Mouse (Mus musculus): ENCODE results near the gene Mslnl.
"Not testable (repeated sequence)": the region's sequence is repeated elsewhere in the genome, so short reads cannot be mapped to it uniquely, and the experiment has no call there.

Mslnl gene

DNA sequence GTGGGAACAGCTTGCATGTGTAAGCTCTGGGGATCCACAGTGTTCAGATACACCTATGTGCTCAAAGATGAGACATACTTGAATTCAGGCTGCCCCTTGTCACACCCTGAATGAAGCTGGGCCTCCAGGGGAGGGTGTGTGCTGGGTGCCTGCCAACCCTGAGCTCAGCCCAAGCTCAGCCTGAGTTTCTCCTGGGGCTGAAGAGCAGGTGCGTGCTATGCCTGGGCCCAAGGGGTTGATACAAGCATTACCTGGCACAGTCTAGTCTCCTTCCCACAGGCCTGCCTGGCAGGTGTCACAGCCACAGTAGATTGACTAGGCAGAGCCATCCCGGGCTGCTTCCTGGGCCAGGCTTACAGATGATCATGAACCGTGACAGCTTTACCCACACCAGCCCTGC is at the start of gene Mslnl:
Mslnl (plus strand) TSS at position 298 of the 400 bp plus-strand sequence.
- no peak for DNase-seq (ENCODE audit: low spot score in 2 of 2)

DNA sequence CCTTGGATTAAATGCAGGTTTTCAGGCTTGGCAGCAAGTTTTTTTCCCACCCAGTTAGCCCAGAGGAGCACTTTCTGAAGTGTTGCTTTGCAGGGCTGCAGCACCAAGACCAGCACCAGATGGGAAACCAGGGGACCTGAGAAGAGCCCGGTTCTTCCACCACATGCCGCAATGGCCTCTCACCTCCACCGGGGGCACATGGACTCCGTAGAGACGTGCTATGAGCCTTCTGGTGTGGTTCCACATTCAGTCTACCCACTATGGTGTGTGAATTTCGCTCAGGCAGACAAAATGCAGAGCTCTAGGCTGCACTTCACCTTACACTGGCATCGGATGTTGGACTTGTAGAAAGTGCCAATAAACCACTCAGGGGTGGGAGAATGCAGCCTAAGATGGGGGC is 49.5 kb upstream of the Mslnl start:
- DNase-seq (ENCODE audit: low spot score in 2 of 2): no peak

DNA sequence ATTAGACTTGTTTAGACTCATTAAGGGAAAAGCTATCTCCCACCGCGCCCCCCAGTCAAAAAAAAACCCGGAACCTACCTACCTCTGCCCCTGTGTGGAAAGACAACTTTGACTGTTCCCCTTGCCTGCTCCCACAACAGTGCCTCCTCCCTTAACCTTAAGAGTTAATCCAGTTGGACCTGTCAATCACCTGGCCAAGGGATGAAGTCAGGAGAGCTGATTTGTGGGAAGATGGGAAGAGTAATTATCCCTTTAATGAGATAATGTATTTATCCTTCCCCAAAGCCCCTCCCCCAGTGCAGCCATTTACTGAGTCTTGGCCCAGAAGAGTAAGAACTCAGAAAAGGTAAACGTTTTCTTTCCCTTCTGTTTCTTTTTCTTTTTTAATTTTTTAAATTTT is 46.9 kb upstream of the Mslnl start:
- DNase-seq (ENCODE audit: low spot score in 2 of 2): no peak

DNA sequence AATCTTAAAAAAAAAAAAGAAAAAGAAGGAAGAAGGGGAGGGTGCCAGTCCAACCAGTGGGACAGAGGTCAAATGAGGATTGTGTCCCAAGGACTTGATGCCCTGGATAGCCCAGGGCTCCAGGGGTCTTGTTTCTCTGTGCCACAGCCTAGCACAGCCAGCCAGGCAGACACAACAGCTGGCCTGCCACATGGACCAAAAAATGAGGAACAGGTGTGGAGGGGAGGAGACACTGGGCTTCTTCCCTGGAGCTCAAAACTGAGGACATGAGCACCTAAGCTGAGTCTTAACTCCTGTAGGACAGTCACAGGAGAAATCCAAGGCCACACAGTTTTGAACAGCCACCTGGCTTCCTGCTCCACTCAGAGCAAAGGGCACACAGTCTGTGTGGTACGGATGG is 39.6 kb upstream of the Mslnl start:
- no peak for DNase-seq (ENCODE audit: low spot score in 2 of 2)

DNA sequence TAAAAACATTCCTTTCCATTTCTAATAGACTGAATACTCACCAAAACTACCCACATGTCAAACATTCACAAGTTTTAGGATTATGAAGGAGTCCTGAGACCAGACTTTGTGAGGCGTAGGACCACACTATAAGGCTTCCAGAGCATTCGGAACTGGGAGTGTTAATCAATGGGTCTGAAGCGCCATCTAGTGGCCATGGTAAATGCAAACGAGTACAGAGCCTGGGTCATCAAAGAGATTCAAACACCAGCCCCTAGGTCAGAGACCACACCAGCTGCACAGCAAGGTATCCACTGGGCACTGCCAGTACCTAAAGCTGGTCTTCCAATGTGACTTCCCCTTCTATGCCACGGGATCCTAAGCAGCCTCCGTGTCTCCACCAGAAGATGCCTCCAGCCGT is 37.4 kb upstream of the Mslnl start:
- DNase-seq (ENCODE audit: low spot score in 2 of 2): peak; percentile 68 to 77

DNA sequence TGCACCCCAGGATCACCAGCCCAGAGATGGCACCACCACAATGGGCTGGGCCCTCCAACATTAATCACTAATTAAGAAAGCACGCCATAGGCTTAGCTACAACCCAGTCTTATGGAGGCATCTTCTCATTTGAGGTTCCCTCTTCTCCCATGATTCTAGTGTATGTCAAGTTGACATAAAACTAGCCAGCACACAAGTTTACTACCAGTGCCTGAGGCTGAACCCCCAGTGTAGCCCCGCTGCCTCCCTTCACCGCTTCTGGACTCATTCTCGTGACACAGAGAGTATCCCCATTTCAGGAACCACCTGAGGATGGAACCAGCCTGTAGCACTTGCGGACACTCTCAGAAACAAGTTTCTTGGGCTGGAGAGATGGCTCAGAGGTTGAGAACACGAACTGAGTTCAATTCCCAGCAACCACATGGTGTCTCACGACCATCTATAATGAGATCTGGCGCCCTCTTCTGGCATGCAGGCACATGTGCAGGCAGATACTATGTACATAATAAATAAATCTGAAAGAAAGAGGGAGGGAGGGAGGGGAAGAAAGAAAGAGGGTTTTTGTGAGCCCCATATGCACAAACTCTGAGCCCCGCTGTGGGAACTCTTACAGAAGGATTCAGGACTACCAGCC is 34.9 kb upstream of the Mslnl start:
- no peak for DNase-seq (ENCODE audit: low spot score in 2 of 2)

DNA sequence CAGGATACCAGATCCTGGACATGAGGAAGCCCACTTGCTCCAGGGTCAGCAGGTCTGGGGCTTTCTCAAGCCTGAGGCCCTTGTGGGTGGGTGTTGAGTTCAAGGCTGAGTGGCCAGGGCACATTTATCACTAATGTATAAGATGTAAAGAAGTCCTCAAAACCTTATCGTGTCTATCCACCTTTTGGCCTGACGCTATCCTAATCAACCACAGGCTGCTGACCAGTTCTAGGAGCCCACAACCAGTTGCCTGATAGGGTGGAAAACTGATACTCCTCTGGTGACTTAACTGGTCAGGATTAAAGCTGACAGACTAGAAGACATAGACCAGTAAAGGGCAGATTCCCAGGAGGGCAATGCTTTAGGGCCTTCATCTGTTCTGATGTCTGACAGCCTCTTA is 25.8 kb upstream of the Mslnl start:
- no peak for DNase-seq (ENCODE audit: low spot score in 2 of 2)

DNA sequence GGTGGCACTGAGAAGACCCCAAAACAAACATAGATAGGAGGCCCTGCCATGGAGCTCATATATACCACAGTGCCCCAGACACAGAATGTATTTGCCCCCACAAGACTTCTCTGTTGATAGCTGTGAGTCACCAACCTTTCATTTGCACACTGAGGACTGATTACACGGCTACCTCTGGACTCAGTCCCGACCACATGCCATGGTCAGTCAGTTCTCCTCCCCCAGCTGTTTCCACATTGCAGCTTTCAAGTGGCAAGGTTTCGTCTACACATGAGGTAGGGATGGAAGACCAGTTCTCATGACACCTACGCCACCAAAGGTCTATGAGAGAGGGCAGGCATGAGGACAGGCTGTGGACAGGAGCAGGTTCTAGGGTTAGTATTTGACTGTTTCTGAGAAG is 24.7 kb upstream of the Mslnl start:
- DNase-seq (ENCODE audit: low spot score in 2 of 2): no peak

DNA sequence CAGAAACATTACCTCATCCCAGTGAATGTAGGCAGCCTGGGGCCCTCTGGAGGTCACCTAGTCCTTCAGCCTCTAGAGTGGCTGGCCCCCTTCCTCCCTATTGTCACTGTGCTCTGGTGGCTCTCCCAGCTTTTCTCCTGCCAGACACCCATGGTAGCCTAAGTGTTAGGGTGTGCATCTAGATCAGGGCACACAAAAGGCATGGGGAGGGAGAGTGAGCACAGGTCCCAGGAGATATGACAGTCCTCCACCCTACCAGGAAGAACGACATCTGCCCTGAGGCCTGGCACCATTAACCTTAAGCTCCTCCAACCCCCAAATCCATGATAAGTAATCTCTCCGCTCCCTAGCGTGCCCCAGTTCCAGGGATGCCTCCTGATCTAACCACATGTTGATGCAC is 20.2 kb upstream of the Mslnl start:
- no peak for DNase-seq (ENCODE audit: low spot score in 2 of 2)

DNA sequence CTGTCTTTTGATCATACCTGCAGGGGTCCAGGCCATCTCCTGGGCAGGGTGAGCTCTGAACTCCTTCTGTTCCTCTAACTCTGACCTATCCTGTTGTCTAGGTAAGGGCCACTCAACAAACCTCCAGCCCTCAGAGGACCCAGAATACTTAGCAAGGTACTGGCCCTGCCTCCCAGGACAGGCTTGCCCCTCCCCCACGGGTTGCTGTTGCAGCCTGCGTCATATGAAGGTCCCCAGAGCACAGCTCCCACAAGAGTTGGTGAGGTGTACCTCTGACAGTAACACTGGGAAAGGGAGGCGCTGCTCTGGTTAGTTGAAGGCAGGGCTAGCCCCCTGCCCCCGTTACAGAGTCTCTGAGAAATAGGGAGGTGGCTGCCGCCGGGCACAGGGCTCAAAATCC is 19.7 kb upstream of the Mslnl start:
- no peak for DNase-seq (ENCODE audit: low spot score in 2 of 2)

DNA sequence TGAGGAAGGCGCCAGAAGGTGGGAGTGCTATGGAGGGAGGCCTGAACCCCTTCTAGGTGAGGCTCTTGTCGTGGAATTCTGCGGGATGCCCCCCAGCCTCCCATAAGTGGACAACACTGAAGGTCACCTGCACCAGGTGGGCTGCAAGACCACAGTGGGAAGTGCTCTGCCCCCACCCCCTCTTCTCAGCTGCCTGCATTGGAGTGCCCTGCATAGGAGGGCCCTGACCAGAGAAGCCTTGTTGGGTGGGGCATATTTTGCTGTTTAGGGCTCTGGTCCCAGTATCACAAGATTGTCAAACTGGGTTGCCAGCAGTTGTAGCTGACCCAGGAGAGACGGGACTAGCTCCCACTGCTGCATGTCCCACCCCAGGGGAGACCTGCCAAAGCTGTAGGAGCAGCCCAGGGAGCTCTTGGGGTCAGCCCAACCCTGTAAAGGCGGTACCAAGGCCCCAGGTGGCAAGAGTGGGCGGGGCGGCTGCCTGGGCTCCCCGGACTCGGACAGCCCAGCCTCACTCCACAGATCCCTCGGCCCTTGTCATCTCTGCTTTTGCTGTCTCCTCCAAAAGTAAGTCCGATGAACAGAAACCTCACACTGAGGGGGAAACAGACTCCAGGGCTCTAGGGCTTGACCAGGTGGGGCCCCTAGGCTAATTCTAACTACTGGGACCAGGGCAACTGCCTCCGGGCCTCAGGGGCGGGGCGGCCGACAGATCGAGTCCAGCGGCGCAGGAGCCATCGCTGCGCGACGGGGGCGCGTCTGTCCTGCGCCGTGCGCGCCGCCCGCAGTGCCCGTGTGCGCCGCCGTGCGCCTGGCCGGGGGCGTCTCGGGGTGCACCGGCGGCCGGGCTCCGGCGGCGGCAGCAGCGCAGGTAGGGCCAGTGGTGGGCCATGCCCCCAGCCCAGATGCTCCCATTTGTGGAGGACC is 18.9 kb upstream of the Mslnl start, which contains the start of gene Gng13:
Gng13 (plus strand) TSS at position 461 of the 927 bp plus-strand sequence.
- no peak for DNase-seq (ENCODE audit: low spot score in 2 of 2)

DNA sequence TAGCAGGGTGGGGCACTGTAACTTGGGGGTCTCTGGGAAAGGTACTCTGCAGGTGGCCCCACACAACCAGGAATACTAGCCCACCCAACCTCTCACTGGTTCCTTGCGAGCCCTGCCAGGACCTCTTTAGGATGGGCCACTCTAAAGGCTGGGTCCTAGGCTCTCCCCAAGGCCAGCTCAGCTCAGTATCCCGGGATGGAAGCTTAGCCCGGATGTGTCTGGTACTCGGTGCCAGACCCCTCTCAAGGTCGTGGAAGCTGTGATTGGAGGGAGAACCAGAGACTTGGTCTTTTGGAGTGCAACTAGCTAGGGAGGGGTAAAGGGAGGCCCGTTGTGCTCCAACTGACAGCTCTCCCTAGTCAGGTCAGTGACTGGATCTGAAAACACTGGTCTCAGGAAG is 18.2 kb upstream of the Mslnl start:
- no peak for DNase-seq (ENCODE audit: low spot score in 2 of 2)

DNA sequence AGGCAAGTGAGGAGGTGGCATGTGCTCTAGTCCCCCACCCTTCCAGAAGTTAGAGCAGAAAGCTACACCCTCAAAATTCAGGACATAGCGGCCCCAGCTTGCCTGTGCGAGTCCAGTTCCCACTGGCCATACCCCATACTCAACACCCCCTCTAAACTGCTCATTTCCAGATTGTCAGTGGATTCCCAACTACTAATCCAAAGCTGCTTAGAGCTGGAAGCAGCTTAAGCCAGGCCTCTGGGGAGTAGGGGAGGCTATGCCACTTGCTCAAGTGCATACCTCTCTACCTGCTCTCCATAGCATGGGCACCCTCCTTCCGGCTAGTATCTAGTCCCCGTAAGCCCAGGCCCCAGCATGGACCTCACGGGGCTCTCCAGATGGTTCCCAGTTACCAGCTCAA is 14.4 kb upstream of the Mslnl start:
- DNase-seq (ENCODE audit: low spot score in 2 of 2): no peak

DNA sequence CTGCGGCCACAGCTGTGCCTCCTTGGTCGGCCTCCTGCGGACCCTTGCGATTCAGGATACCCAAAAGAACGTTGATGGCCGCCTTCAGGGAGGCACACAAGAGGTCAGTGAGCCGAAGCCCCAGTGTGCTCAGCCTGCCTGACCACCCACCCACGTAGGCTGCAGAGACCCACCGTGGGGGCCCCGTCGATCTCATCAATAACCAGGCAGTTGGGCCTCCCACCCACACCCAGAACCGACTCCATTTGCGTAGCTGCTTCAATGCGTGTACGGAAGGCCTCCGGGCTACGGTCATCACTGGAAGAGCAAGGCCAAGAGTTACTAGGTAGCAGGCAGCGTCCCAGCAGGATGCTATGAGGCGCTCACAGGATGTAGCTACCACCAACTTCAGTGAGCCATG is 12.4 kb upstream of the Mslnl start:
- DNase-seq (ENCODE audit: low spot score in 2 of 2): no peak

DNA sequence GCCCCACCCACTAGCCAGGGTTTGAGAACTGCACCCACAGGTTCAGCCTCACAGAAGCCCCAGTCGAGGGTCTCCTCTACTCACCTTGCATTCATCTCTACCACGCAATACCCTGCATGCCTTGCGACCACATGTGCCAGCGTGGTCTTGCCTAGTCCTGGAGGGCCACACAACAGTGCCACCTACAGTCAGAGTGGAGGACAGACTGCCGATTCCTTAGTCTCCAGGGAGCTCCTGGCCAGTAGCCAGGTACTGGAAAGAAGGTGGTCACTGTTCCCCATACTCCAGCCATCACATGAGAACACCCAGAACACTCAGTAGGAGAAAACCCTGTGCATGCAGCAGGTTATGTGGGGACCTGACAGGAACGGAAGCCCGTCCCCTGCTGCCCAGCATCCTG is 11.9 kb upstream of the Mslnl start:
- no peak for DNase-seq (ENCODE audit: low spot score in 2 of 2)

DNA sequence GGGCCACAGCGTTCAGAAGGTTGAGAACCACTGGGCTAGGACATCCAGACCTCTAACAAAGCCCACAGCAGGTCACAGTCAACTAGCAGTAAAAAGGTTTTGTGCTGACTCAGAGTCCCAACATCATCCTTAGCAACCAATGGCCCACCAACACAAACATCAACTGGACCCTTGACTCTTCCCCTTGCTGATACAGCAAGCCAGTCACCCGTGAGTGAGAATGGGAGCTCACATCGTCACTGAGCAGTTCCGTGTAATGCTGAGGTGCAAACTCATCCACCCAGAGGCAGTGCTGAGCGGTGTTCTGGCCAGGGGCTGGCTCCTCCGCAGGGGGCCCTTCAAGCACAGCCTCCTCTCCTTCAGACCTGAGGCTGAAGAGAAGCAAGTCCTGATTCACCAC is 10.6 kb upstream of the Mslnl start:
- no peak for DNase-seq (ENCODE audit: low spot score in 2 of 2)

DNA sequence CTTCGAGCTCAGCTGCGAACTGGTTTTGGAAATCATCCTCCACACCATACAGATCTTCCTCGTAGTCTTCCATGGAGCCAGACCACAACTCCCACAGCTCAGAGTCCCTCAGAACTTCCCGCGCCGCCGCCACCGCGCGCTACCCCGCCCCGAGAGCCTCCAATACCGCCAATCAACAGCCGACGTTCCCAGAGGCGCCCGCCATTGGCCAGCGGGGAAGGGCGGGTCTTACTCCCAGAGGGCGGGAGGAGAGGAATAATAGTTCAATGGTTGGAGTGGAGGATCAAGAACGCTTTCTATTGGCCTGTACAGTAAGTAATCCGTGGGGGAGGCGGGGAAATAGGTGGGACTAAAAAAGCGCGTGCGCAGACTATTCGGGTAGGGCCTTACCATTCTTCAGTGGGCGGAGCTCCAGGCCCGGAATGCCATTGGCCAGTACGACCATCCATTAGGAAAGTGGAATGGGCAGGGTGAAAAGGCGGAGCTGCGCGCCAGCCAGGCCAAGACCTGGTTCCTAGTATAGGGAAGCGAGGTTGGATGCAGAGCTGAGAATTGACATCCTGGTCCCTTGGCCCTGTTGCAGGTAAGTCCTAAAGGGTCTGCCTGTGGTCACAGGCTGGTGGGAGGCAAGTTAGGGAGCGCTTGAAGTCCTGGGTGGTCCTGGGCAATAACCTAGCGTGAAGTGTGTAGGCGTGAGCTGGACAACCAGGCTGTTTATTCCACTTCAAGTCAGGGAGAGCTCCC is 8.4 kb upstream of the Mslnl start, which contains the start of the genes Chtf18 and Rpusd1:
Chtf18 (minus strand) TSS at position 155 of the 744 bp plus-strand sequence.
Rpusd1 (plus strand) TSS at position 406 of the 744 bp plus-strand sequence.
- peak; percentile 95 to 97 for DNase-seq (ENCODE audit: low spot score in 2 of 2)

DNA sequence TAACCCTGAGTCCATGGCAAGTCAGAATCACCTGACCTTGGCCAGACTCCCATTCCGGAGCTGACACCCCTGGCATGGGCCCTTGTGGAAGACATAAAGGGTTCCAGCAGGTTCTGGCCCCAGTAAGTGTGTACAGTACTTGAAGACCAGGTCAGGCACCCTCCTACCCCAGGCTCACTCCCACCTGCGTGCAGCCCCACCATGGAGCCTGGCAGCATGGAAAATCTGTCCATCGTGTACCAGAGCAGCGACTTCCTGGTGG is 7.9 kb upstream of the Mslnl start:
- no peak for DNase-seq (ENCODE audit: low spot score in 2 of 2)

DNA sequence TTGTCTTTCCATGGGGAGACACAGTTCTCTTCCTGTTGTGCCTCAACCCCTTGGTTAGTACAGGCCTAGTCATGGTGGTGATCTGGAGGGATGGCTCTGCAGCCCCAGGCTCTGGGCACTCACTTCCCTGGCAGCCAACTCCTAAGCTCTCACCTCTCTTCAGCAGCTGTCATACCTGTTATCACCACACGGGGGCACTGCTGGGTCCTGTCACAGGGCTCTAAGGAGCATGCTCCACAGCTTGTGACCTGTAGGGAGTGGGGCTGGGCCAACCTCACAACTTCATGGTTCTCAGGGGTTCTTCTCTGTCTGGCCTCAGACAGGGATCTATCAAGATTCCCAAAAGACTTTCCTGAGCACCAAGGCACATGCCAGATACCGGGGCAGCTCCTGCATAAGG is 3.8 kb upstream of the Mslnl start:
- DNase-seq (ENCODE audit: low spot score in 2 of 2): peak; percentile 85 to 91

DNA sequence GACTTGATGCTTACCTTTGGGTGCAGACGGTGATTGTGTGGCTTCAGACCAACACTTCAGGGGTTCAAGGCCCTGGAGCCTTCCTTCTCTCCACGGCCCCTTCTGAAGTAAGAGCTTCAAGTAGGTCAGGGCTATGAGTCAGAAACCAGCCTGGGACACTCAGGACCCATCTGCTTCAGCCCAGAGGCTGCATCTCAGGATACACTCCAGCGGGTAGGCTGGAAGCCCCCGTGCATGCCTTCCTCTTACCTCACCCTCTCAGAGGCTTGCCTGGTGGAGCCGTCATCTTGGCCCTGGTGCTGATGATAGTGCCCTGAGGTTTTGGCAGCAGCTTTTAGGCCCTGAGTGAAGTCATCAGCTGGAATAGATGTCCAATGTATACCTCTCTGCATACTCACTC is 596 bp upstream of the Mslnl start:
- no peak for DNase-seq (ENCODE audit: low spot score in 2 of 2)

DNA sequence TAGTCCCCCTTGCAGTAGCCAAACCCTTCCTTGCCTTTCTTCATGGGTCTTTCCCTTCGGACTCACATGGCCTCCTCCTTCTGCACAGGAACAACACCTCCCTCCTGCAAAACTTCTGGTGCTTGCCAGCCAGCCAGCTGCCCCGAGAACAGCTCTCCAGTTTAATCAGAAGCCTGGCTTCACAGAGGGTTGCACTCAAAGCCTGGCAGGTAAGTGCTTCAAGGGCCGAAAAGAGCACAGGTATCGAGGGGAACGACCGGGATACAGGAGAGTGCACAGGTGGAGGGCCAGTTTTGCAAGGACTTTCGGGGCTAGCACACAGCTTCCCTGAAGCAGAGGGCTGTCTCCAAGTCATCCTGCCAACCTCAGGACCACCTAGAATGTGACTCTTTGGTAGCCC is 3.0 kb downstream of the Mslnl start:
- no peak for DNase-seq (ENCODE audit: low spot score in 2 of 2)

DNA sequence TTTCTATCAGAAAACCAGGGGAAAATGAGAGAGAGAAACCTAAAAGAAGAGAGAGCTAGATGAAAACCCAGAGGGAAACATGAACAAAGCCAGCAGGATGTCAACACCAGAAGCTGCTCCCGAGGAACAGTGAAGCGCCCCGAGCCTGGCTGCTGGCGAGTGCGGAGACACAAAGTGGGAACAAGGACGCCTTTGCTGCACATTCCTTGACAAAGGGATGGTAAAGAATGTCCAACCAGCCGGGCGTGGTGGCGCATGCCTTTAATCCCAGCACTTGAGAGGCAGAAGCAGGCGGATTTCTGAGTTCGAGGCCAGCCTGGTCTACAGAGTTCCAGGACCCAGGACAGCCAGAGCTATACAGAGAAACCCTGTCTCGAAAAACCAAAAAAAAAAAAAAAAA is 5.6 kb downstream of the Mslnl start:
- not testable (repeated sequence) for DNase-seq (ENCODE audit: low spot score in 2 of 2)

DNA sequence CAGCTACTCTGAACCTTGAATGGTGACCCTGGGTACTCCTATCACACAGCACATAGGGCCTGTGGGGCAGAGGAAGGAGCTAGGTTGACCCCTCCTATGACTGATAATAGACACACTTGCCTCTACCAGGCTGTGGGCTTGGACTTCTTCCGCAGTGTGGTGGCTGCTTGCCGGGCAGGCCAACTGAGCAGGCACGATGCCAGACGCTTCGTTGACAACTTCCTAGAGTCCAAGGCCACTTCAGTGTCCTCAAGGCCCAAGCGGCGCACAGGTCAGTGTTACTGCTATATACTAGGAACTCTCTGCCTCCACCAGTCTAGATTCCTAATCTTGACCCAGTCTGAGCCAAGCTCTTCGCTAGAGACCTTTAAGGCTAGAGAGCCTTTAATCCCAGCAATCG is 8.0 kb downstream of the Mslnl start:
- DNase-seq (ENCODE audit: low spot score in 2 of 2): no peak

Data from frontal cortex, postnatal 25 days (tissue).